Mouse (Mus musculus) CH12.LX (cell line): Measurements from ENCODE around the gene Scgn. TPM values are rescaled to one million over a fixed set of nuclear protein-coding genes. Genes with fewer than 3 reads are reported as not detected.

Source experiments
- DNase-seq: peaks from one replicate; pipeline ENCODE4 v3.0.0-alpha.2; 2013; ENCODE audit errors: extremely low read depth
- H3K27ac ChIP-seq: 2 replicates; pipeline ENCODE4 v1.5.1; 2012; ENCODE audit warnings: low read depth, mild to moderate bottlenecking, control low read depth, moderate library complexity; ENCODE audit not compliant: insufficient read depth
- H3K27me3 ChIP-seq: replicated peaks from 2 replicates; pipeline ENCODE3; 2012; ENCODE audit warnings: inconsistent platforms
- H3K36me3 ChIP-seq, 2 experiments: replicated peaks in 1 of 2; 2 replicates each; pipeline versions ENCODE3 to v1.6.1; 2012; ENCODE audit warnings: inconsistent platforms in 1 of 2, low read length in 1 of 2, mild to moderate bottlenecking in 1 of 2, mixed read lengths in 1 of 2, moderate library complexity in 1 of 2; ENCODE audit not compliant: control insufficient read depth in 1 of 2, insufficient read depth in 1 of 2
- H3K4me1 ChIP-seq, 2 experiments: 2 replicates each; pipeline ENCODE4 v1.6.1; 2012; ENCODE audit warnings: inconsistent platforms in 1 of 2, moderate library complexity in 1 of 2; ENCODE audit not compliant: insufficient read depth in 2 of 2, control insufficient read depth in 1 of 2
- H3K4me2 ChIP-seq: 2 replicates; pipeline ENCODE4 v1.6.1; 2012; ENCODE audit warnings: low read depth, mild to moderate bottlenecking, control low read depth; ENCODE audit not compliant: poor library complexity, insufficient read depth, severe bottlenecking
- H3K4me3 ChIP-seq, 3 experiments: fragments of 150-350 bp in 1 of 3; sonication (generic) in 1 of 3; replicated peaks in 1 of 3; 2 replicates each; pipeline versions ENCODE3 to v1.5.1; 2011 to 2012; ENCODE audit warnings: low read depth in 2 of 3, low read length in 2 of 3, mild to moderate bottlenecking in 2 of 3, moderate library complexity in 2 of 3, control low read depth in 1 of 3, improper control_type of control experiment in 1 of 3, inconsistent platforms in 1 of 3, mixed read lengths in 1 of 3; ENCODE audit not compliant: poor library complexity in 1 of 3
- H3K79me2 ChIP-seq: replicated peaks from 2 replicates; pipeline ENCODE4 v1.6.1; 2012; ENCODE audit warnings: mild to moderate bottlenecking, moderate library complexity; ENCODE audit not compliant: control insufficient read depth, poor library complexity, insufficient read depth, severe bottlenecking; ENCODE audit errors: extremely low read depth
- H3K9ac ChIP-seq: 2 replicates; pipeline ENCODE4 v1.6.1; 2012; ENCODE audit warnings: low read depth, mild to moderate bottlenecking, control low read depth, moderate library complexity; ENCODE audit not compliant: insufficient read depth
- H3K9me3 ChIP-seq: replicated peaks from 2 replicates; pipeline ENCODE3; 2012; ENCODE audit warnings: low read length, inconsistent platforms, mixed read lengths
- CHD1 ChIP-seq: IDR thresholded peaks from 2 replicates; pipeline ENCODE4 v1.6.1; 2012; ENCODE audit warnings: low read depth, low read length, improper control_type of control experiment, inconsistent platforms
- CTCF ChIP-seq, 2 experiments: IDR thresholded peaks in 1 of 2; conservative IDR thresholded peaks in 1 of 2; 2 replicates each; pipeline ENCODE4 v1.5.1; 2011 to 2012; ENCODE audit warnings: low read depth in 2 of 2, low read length in 2 of 2, improper control_type of control experiment in 1 of 2, inconsistent platforms in 1 of 2, mild to moderate bottlenecking in 1 of 2, moderate library complexity in 1 of 2
- ELF1 ChIP-seq: IDR thresholded peaks from 2 replicates; pipeline ENCODE4 v1.6.1; 2014; ENCODE audit warnings: low read depth, mild to moderate bottlenecking, inconsistent platforms, low read length, improper control_type of control experiment
- ETS1 ChIP-seq: conservative IDR thresholded peaks from 2 replicates; pipeline ENCODE4 v1.6.1; 2012; ENCODE audit warnings: low read depth, mild to moderate bottlenecking, inconsistent platforms, low read length, improper control_type of control experiment, moderate library complexity
- IRF4 ChIP-seq: IDR thresholded peaks from 2 replicates; pipeline ENCODE4 v1.6.1; 2014; ENCODE audit warnings: low read depth, mild to moderate bottlenecking, inconsistent platforms, low read length, improper control_type of control experiment
- MAX ChIP-seq: IDR thresholded peaks from 2 replicates; pipeline ENCODE4 v1.6.1; 2011; ENCODE audit warnings: low read length, improper control_type of control experiment
- MAZ ChIP-seq: IDR thresholded peaks from 2 replicates; pipeline ENCODE4 v1.6.1; 2012; ENCODE audit warnings: low read depth, mild to moderate bottlenecking, inconsistent platforms, low read length, improper control_type of control experiment, moderate library complexity
- MXI1 ChIP-seq: IDR thresholded peaks from 2 replicates; pipeline ENCODE4 v1.6.1; 2011; ENCODE audit warnings: mild to moderate bottlenecking, low read depth, low read length, improper control_type of control experiment
- MYC ChIP-seq: IDR thresholded peaks from 2 replicates; pipeline ENCODE4 v1.6.1; 2011; ENCODE audit warnings: low read depth, mild to moderate bottlenecking, improper control_type of control experiment, low read length
- NRF1 ChIP-seq: IDR thresholded peaks from 2 replicates; pipeline ENCODE4 v1.6.1; 2014; ENCODE audit warnings: low read depth, mild to moderate bottlenecking, inconsistent platforms, low read length, improper control_type of control experiment, moderate library complexity
- RCOR1 ChIP-seq: conservative IDR thresholded peaks from 2 replicates; pipeline ENCODE4 v1.6.1; 2012; ENCODE audit warnings: low read depth, mild to moderate bottlenecking, inconsistent platforms, low read length, improper control_type of control experiment
- SMC3 ChIP-seq: IDR thresholded peaks from 2 replicates; pipeline ENCODE4 v1.6.1; 2011; ENCODE audit warnings: low read depth, low read length, improper control_type of control experiment
- TBP ChIP-seq: conservative IDR thresholded peaks from 2 replicates; pipeline ENCODE4 v1.6.1; 2011; ENCODE audit warnings: low read depth, low read length, improper control_type of control experiment
- TCF12 ChIP-seq: IDR thresholded peaks from 2 replicates; pipeline ENCODE4 v1.6.1; 2014; ENCODE audit warnings: low read depth, mild to moderate bottlenecking, inconsistent platforms, low read length, improper control_type of control experiment
- UBTF ChIP-seq: IDR thresholded peaks from 2 replicates; pipeline ENCODE4 v1.6.1; 2012; ENCODE audit warnings: low read depth, mild to moderate bottlenecking, inconsistent platforms, low read length, improper control_type of control experiment, moderate library complexity
- USF1 ChIP-seq: IDR thresholded peaks from 2 replicates; pipeline ENCODE4 v1.6.1; 2014; ENCODE audit warnings: low read depth, mild to moderate bottlenecking, inconsistent platforms, low read length, improper control_type of control experiment
- ZC3H11A ChIP-seq: IDR thresholded peaks from 2 replicates; pipeline ENCODE4 v1.6.1; 2012; ENCODE audit warnings: low read depth, mild to moderate bottlenecking, inconsistent platforms, low read length, improper control_type of control experiment
- ZKSCAN1 ChIP-seq: IDR thresholded peaks from 2 replicates; pipeline ENCODE4 v1.6.1; 2012; ENCODE audit warnings: low read depth, inconsistent platforms, low read length, improper control_type of control experiment, borderline replicate concordance
- ZNF384 ChIP-seq: IDR thresholded peaks from 2 replicates; pipeline ENCODE4 v1.6.1; 2012; ENCODE audit warnings: low read depth, low read length, improper control_type of control experiment, inconsistent platforms
- dilution Hi-C: fragments of 300-500 bp; cut with MboI; formaldehyde crosslinking; loops from 2 replicates; pipeline ENCODE4 v1.14.3; 2020; ENCODE audit warnings: low sequenced_read_pairs; ENCODE audit not compliant: extremely low pct_unique_long_range_greater_than_20kb, extremely low pct_ligation_motif_present
- in situ Hi-C: fragments of 300-500 bp; cut with MboI; formaldehyde crosslinking; loops from 3 replicates; pipeline ENCODE4 v1.14.3; 2019; ENCODE audit warnings: low sequenced_read_pairs, low pct_ligation_motif_present, low pct_unique_long_range_greater_than_20kb, mixed read lengths
- polyA plus RNA-seq: library from polyadenylated mRNA; unstranded; fragments of >175 nt; gene quantifications from 2 replicates; pipeline ENCODE4 v1.2.1, GENCODE M21; 2012; ENCODE audit warnings: low read depth; ENCODE audit not compliant: insufficient read length
- total RNA-seq, 2 experiments: library from RNA; depleted of rRNA; stranded (reverse); fragments of 300-350 nt in 1 of 2; fragments of >200 nt in 1 of 2; gene quantifications; 2 replicates each; pipeline ENCODE4 v1.2.3; 2012 to 2014

The Scgn gene
- total and polyA plus RNA-seq, 3 experiments: not detected

DNA sequence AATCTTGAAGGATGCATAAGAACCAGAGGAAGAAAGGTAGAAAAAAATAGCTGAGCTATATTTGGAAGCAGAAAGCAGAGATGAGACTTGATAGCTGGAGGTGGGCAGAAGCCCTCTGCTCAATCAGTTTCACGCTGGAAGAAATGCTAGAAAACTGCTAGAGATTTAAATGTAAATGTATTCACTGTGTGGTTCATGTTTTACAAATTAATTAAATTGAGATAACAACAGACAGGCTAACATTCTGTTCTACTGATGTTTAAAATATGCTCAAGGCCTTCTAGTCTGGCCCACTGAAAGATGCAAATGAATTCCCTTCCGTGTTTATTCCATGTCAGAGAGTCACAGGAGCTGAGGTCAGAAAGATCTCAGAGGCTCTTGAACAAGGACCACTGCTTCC, 19.1 kb downstream of the Scgn start:
- Histone ChIP-seq H3K9ac (no peak overlapping the region), H3K9me3 (no peaks in the 10 kb centered on the region), H3K4me3 (no peak overlapping the region), H3K27ac (no peak overlapping the region), H3K79me2 (no peaks in the 10 kb centered on the region), H3K36me3 (no peaks in the 10 kb centered on the region), H3K27me3 (no peaks in the 10 kb centered on the region), H3K4me1 (no peaks in the 10 kb centered on the region), H3K4me2 (no peak overlapping the region)
- dilution Hi-C loops (no loop called here), in situ Hi-C loops (no loop called here)
- DNase-seq: no peak
- no peak for TF ChIP-seq RCOR1

DNA sequence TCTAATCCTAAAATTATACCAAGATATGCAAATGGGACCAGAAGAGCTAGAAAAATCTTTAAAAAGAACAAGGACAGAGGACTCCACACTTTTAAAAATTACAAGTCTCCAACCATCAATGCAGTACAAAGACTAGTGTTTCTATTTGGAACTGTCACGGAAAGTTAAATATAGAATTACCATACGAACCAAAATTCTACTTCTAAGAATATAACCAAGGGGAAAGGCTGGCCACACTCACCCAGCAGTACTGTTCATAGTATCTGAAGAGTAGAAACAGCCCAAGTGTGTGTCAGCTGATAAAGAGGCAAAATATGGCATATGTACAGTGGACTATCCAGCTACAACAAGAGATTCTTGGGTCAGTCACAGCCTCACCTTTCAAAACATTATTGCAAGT, 26.1 kb downstream of the Scgn start:
- Histone ChIP-seq H3K4me2 (no peak overlapping the region), H3K79me2 (no peaks in the 10 kb centered on the region), H3K9me3 (no peaks in the 10 kb centered on the region), H3K27me3 (no peaks in the 10 kb centered on the region), H3K4me1 (no peaks in the 10 kb centered on the region), H3K36me3 (no peaks in the 10 kb centered on the region), H3K9ac (no peak overlapping the region), H3K27ac (no peak overlapping the region), H3K4me3 (no peak overlapping the region)
- dilution Hi-C loops: no loop called here
- DNase-seq: no peak
- TF ChIP-seq SMC3 (no peak), ZC3H11A (no peak), USF1 (no peak), TBP (no peak), IRF4 (no peak), ELF1 (no peak), CHD1 (no peak), TCF12 (no peak), ZNF384 (no peak), MYC (no peak), NRF1 (no peak)
- in situ Hi-C loops: no loop called here

DNA sequence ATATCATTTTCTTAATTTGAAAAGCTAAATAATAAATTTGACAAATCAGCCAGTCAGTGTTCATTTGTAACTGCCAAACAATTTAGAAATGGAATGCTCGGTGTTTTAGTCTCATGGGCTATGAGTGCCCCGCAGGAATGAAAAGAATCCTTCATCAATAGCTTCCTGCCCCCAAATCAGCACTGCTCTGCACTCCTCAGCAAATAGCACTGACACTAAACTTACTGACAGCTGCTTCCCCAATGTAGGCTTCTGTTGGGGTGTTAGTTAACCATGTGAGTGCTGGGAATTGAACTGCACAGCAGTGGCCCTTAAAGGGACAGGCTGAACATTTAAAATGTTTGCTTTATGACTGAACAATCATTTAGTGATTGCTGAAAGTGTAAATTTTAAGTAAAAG, 31.2 kb downstream of the Scgn start:
- in situ Hi-C loops (no loop called here), dilution Hi-C loops (no loop called here)

More for the DNA sequence above, 31.2 kb downstream of the Scgn start:
- no peaks in the 10 kb centered on the region for H3K9me3 ChIP-seq
- H3K27me3 ChIP-seq: no peaks in the 10 kb centered on the region
- DNase-seq: no peak
- H3K4me1 ChIP-seq: no peaks in the 10 kb centered on the region
- no peaks in the 10 kb centered on the region for H3K36me3 ChIP-seq
- no peak overlapping the region for H3K4me2 ChIP-seq
- no peak overlapping the region for H3K9ac ChIP-seq
- TF ChIP-seq MAX: no peak
- TF ChIP-seq ZC3H11A: no peak
- no peak for TF ChIP-seq ZKSCAN1
- no peak for TF ChIP-seq ETS1
- TF ChIP-seq RCOR1: no peak
- no peak for TF ChIP-seq USF1
- no peak for TF ChIP-seq CTCF (conservative IDR thresholded peaks at IDR 0.05 in 1 of 2, IDR thresholded peaks at IDR 0.05 in 1 of 2; ENCODE audit: low read depth in 2 of 2, low read length in 2 of 2)
- TF ChIP-seq IRF4: no peak
- no peak for TF ChIP-seq TBP
- TF ChIP-seq MXI1: no peak
- no peak for TF ChIP-seq UBTF
- TF ChIP-seq MYC: no peak
- TF ChIP-seq MAZ: no peak
- no peak for TF ChIP-seq SMC3
- TF ChIP-seq, all 38 proteins: peak for 0
- no peak overlapping the region for H3K4me3 ChIP-seq
- H3K79me2 ChIP-seq: no peaks in the 10 kb centered on the region
- H3K27ac ChIP-seq: no peak overlapping the region
